Mouse (Mus musculus) testis, postnatal 14 days (tissue): ENCODE data around the gene Il1rapl2.
A peak's percentile ranks its signal among the peaks of the same experiment; 100 is the strongest.
"Not testable (repeated sequence)": the region's sequence is repeated elsewhere in the genome, so short reads cannot be mapped to it uniquely, and the experiment has no call there.

Experiments
- DNase-seq: peaks from one replicate; pipeline ENCODE4 v3.0.0; 2021; ENCODE audit warnings: low spot score

Il1rapl2 gene

DNA sequence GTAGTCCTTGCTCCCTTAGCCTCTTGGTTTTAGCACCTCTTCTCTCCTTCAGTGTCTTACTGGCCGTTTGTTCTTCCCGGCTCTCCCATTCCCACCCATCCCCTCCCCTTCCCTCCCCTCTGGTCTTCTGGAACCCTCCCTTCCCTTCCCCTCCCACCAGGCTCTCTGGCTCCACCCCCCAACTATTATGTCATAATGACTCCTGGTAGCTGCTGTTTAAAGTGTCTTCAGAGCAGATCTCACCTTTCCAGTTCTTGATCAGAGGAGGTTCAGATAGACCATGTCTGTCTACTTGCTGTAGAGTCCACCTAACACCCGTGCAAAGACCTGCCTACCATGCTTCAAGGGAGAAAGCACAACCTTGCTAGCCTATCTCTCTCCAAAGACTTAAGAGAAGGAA is 639.1 kb downstream of the Il1rapl2 start, which contains the start of gene Tex13a:
TSS of gene Tex13a (minus strand) at position 101 of the 400 bp plus-strand sequence.
- no peak for DNase-seq

GRCm38 (mm10) chrX:138234626-138235025 is 664.2 kb downstream of the Il1rapl2 start:
- DNase-seq = no peak

DNA sequence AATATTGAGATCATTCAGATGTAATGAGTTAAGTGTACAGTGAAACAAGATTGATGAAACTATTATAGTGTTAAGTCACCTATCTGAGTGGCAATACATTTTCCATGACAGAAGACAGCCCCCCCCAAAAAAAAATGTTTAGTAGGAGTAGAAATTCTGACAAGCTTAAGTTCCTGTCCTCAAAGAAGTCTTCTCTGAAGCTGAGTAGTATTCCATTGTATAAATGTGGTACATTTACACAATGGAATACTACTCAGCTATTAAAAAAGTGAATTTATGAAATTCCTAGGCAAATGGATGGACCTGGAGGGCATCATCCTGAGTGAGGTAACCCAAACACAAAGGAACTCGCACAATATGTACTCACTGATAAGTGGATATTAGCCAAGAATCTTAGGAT is 778.3 kb downstream of the Il1rapl2 start:
- not testable (repeated sequence) for DNase-seq

DNA sequence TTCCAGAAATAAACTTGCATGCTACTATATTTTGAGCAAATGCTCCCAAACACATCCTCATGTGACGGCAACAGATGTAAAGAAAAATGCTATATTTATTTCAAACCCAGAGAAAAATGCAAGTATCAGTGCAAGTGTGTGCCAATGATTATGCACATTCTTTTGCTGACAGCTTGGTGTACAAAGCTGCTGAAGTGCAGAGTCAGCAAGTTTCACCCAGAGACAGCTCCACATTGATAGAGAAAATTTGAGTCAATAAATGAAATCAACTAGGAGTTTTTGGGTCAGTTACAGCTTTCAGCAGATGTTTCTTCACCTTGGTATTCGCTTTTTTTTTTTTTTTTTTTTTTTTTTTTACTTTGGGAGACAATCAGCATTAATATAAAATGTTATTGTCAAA is 863.4 kb downstream of the Il1rapl2 start:
- DNase-seq = no peak

- DNase-seq = peak; percentile 7
Measured at GRCm38 (mm10) chrX:138437939-138438338, 867.5 kb downstream of the Il1rapl2 start.

GRCm38 (mm10) chrX:138449856-138450255 is 879.4 kb downstream of the Il1rapl2 start:
- no peak for DNase-seq

- no peak for DNase-seq
Measured at GRCm38 (mm10) chrX:138478488-138478887, 908.1 kb downstream of the Il1rapl2 start.

- DNase-seq = no peak
Measured at GRCm38 (mm10) chrX:138500510-138500909, 930.1 kb downstream of the Il1rapl2 start.

DNA sequence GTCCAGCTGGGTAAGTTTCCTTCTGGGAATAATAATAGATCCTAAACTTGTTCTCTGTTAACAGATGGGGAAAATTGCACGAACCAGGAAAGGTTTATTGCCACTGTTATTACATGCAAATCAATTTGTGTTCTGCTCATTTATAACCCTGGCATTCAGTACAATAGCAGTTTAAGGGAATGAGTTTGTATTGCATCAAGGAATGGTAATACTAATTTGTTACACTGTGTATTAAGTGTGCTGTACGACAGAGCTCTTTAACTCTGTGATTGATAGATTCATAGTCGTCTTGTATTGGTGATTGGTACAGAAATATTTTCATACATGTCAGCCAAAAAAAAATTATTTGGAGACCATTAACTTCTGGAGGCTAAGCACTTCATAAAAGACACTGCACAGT is 934.6 kb downstream of the Il1rapl2 start:
- DNase-seq = no peak

DNA sequence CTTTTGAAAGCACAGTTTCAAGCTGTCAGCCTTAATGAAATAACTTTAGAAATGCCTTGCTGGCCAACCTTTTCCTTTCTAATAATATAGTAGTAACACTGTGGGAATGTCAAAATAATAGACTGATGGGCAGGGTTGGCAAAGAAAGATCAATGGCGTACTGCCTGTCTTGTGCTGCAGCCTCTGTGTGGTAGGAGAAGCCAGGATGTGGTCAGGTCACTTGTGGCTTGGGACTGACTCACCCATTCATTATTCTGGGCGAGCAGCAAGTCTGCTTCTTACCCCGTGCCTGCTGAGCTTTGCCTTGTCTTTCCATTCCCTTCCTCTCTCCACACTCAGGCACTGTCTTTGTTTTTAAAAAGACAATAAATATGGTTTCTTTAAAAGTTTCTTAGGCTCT is 1049.7 kb downstream of the Il1rapl2 start:
- no peak for DNase-seq

DNA sequence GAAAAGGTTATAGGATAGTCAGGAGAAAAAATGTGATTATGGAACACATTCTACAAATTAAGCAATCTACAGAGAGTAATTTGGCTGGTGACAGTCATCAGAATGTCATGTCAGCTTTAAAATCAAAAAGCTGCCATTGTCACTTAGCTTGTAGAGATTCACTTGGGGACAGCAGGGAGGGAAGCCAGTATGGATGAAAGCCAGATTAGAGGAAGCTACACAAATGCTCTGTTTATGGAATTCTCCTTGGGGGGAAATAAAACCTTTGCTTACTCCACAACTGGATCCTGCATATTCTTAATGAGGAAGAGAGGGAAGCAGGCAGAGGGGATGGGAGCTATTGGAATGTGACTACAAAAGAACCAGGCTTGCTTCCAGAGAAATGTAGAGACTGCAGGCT is 1054.9 kb downstream of the Il1rapl2 start:
- DNase-seq = no peak

DNA sequence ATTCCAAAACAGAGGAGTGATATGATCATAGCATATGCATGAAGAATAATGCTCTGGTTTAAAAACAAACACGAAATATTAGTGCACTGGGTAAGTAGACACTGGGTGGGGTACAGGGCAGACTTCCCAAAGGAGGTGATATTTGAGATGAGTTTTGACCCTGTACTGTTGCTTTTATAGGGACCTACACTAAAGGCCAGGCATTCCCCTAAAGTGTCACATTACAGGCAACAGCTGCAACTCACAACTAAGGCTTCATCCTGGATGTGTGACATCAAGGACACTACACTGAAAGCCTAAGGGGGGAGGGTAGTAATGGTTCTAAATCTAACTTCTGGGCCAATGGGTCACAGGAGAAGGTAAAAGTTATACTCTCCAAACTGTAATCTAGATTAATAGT is 1152.0 kb downstream of the Il1rapl2 start:
- no peak for DNase-seq

GRCm38 (mm10) chrX:138800958-138801357 is 1230.5 kb downstream of the Il1rapl2 start:
- no peak for DNase-seq

DNA sequence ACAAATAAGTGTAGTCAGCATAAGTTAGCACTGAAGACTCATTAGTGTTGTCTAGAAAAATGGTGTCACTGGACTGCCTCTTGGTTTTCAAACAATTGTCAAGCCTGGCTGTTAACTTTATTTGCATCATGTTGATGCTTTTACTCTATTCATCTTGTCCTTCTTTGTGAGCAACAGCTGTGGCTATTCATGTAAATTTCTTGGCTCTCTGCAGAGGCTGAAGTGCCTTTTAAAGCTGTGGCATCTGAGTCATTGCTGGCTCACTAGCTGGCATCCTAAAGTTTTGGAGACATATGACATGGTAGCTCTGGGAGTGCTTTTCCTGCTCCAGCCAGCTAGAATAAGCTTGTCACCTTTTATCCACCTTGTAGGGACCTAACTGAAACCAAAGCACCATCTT is 1261.5 kb downstream of the Il1rapl2 start:
- no peak for DNase-seq

- DNase-seq = no peak
Measured at GRCm38 (mm10) chrX:138833894-138834293, 1263.5 kb downstream of the Il1rapl2 start.

DNA sequence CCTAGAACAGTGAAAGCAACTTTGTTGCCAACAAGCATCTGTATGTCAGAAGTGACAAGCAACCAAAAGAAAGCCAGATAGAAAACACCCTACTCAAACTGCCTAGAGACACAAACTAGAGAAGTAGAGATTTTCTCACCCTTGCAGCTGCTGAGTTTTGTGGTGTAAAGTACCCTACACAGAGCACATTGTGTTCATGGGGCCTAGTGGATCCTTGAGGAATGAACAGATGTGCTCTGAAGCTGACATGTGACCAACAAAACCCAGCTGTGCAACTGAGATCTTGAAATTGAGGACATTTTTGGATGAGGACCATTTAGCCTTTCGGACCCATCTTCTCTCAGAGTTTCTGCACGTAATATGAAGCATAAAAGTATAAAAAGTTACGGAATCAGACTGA is 1268.0 kb downstream of the Il1rapl2 start:
- DNase-seq = no peak
